Mouse (Mus musculus) adrenal gland (tissue): ENCODE measurements at regions not wholly inside any gene's neighbourhood (a gene's known extent, or its start where the extent isn't known, plus 50 kb on each side); places are given as distances from the start of the nearest gene placed in this dataset.

Source experiments
- intact Hi-C: fragments of 180-260 bp; cut with DNase I; formaldehyde crosslinking; loops from one replicate; pipeline ENCODE4 v1.15.1; 2025

GRCm38 (mm10) chr10:21446641-21447040 is 69.5 kb downstream of the Aldh8a1 start:
- intact Hi-C loops = no loop called here

DNA sequence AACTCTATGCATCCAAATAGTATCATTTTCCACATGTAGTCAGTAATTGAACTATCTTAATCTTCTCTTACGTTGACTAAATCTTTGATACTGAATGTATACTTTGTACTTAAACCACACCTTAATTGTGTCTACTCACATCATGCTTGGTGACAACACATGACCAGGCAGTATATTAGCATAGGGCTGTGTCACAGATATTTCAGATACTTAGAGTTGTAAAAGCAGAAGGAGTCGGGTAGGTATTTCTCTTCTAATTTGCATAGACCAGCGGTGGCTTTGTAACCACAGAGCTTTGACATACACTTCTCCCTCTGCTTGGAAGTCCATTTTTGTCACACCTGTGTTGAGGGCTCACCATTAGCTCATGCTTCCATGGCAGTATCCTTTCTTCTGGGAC is 71.0 kb downstream of the Aldh8a1 start:
- intact Hi-C loops = no loop called here

GRCm38 (mm10) chr10:21448942-21449341 is 71.9 kb downstream of the Aldh8a1 start:
- intact Hi-C loops = no loop called here

GRCm38 (mm10) chr10:21452611-21453010 is 75.5 kb downstream of the Aldh8a1 start:
- intact Hi-C loops = no loop called here

- intact Hi-C loops = no loop called here
These were observed 76.4 kb downstream of the Aldh8a1 start for GRCm38 (mm10) chr10:21453527-21453926.

DNA sequence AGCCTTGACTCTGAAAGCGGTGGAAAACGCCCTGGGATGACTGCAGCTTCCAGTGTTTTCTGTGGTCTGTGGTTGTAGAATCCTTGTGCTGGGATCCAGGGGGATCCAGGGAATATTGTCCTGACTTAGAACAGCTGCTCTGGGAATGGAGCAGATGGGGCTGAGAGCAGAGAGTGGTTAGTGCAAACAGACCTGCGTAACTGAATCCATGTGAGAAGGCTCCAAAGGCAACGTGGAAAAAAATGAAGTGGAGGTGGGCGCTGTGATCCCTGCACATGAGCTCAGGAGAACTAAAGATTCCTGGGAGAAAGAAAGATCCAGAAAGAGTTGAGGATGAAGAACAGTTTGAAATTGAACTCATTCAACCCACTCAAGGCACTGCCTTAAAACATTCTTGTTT is 77.1 kb downstream of the Aldh8a1 start:
- intact Hi-C loops = no loop called here

DNA sequence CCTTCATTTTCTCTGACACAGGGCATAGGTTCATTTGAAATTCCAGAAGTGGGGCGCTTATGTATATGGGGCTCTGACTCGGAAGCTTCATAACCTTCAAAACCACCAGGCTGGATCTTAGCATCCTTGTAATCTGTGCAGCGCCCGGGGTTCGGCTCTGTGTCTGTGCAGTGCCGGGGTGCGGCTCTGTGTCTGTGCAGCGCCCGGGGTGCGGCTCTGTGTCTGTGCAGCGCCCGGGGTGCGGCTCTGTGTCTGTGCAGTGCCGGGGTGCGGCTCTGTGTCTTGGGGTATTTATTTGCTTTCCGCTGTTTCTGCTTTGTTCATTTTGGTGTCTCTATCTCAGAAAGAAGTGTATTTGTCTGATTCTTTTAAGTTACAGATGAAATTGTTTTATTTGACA is 77.7 kb downstream of the Aldh8a1 start:
- intact Hi-C loops = no loop called here

GRCm38 (mm10) chr10:21455863-21456262 is 78.8 kb downstream of the Aldh8a1 start:
- intact Hi-C loops = no loop called here

- intact Hi-C loops = no loop called here
These were observed 79.3 kb downstream of the Aldh8a1 start for GRCm38 (mm10) chr10:21456359-21456758.

DNA sequence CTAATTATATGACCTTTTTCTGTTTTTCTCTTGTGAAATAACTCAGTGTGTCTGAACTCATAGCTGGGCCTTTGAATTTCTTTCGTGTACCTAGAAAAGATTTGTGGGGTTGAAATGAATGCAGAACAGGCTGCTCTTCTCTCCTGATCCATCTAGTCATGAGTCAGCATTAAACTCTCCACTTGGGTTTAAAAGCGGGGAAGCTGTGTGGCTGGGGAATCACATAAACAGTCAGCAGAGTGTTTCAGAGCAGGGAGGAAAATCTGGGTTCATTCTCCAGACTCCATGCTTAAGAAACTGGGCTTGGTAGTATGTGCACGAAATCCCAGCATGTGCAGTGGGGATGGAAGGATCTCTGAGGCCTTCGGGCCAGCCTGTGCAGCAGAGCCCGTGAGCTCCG is 79.9 kb downstream of the Aldh8a1 start:
- intact Hi-C loops = no loop called here

GRCm38 (mm10) chr10:21458608-21459007 is 81.5 kb downstream of the Aldh8a1 start:
- intact Hi-C loops = no loop called here

GRCm38 (mm10) chr10:21460062-21460461 is 83.0 kb downstream of the Aldh8a1 start:
- intact Hi-C loops = loop anchor here (5.0 kb wide), 1 partner anchor 38 kb away; no protein-coding TSS in a partner anchor

GRCm38 (mm10) chr10:21462915-21463314 is 85.8 kb downstream of the Aldh8a1 start:
- intact Hi-C loops = loop anchor here (5.0 kb wide), 1 partner anchor 41 kb away; no protein-coding TSS in a partner anchor

DNA sequence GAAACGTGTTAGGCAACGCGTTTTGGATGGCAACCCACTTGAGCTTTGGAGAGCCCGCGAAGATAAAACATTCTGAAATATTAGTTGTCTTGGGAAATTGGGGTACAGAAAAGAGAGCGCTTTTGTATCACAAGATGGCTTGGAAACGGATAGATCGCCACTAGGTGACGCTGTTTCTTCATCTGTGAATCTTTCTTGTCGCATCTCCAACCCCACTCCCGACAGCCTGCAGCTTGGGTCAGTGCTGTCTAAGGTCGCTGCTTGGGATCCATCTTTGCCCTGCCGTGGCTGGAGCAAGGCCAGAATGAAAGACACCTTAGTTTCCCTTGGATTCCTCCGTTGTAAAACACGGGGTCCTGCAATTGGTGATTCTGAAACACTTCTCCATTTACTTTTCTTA is 88.3 kb downstream of the Aldh8a1 start:
- intact Hi-C loops = loop anchor here (1.0 to 5.0 kb wide), 3 partner anchors 83 to 542 kb away; no protein-coding TSS in a partner anchor

DNA sequence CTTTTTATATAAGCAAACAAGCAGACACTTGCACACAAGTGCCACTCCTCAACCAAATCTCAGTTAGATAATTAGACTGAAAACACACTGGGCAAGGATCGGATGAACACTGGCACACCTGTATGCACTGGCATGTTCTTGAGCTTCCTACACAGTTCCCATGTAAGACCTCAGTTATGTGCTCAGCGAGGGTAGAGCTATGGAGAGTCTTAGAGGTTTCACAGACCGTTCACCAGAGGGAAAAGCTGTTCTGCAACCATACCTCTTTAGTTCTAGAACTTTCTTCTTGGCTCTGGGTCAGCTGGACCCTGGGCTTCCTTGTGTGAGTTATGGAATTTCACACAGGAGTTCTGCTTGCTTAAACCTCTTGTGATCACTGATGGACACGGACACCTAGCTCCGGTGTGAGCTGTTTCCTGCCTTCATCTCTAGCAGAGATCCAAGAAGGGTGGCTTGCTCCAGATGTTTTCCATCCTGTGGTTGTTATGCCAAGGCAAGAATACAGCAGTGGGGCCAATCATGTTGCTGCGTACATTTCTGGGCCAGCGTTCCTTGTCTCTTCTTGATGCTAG is 88.8 kb downstream of the Aldh8a1 start:
- intact Hi-C loops = loop anchor here (1.0 to 5.0 kb wide), 3 partner anchors 83 to 541 kb away; no protein-coding TSS in a partner anchor

DNA sequence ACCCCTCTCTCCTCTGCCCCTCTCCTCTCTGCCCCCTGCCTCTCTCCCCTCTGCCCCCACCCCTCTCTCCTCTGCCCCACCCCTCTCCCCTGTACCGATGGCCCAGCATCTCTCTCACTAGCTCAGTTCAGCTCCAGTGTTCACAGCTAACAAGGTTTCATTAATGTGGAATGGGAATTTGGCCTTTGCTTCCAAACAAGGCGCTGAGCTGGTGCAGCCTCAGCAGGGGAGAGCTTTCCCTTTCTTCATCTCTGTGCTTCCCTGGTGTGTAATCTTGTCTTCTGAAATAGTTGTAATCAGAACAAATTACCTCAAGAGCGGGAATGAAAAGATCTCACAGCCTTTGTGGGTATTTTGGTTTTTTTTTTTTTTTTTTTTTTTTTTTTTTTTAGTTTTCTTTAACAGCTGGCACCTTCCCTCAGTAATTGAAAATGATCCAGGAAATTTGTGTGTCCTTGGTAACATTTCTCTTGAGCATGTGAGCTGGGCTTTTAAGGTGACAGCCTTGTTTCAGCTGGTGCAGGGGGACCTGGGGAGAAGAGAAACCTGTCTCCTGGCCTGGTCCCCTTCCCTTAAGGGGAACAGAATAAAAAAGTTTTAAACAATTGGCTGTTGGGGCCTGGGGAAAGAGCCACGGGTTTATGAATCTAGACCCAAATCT is 90.5 kb downstream of the Aldh8a1 start:
- intact Hi-C loops = loop anchor here (5.0 kb wide), 1 partner anchor 135 kb away; no protein-coding TSS in a partner anchor

DNA sequence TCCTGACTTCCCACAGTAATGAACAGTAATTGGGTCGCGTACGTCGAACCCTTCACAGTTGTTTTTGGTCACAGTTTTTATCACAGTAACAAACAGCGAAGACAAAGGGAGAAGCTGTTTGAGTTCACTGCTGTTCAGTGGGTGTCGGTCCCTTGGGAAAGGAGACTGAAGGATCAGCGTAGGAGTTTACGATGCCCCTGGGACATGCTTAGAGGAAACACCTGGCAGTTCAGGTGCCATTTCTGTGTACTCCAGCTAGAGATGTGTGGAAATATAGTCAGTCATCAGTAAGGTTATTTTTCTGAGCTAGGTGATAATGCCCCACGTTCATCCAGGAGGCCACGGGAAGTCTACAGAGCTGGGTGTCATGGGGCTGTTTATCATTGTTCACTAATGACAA is 91.3 kb downstream of the Aldh8a1 start:
- intact Hi-C loops = loop anchor here (5.0 kb wide), 1 partner anchor 134 kb away; no protein-coding TSS in a partner anchor

DNA sequence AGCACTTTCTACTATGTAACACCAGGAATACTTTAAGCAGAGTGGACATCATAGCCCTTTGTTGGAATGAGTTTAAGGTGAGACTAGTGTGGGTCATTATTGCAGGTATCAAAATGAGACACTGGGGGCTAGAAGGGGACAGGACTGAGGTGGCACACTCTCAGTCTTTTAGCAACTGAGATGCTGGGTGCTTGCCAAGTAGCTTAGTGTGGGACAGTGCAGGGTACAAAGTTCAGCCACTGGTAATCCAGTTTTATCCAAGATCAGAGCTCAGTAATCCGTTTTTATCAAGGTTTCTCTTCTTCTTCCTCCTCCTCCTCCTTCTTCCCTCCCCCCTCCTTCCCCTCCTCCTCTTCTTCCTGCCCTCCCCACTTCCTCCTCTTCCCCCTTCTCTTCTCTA is 92.9 kb downstream of the Aldh8a1 start:
- intact Hi-C loops = loop anchor here (5.0 kb wide), 1 partner anchor 132 kb away; no protein-coding TSS in a partner anchor

GRCm38 (mm10) chr10:21470589-21470988 is 93.5 kb downstream of the Aldh8a1 start:
- intact Hi-C loops = no loop called here

DNA sequence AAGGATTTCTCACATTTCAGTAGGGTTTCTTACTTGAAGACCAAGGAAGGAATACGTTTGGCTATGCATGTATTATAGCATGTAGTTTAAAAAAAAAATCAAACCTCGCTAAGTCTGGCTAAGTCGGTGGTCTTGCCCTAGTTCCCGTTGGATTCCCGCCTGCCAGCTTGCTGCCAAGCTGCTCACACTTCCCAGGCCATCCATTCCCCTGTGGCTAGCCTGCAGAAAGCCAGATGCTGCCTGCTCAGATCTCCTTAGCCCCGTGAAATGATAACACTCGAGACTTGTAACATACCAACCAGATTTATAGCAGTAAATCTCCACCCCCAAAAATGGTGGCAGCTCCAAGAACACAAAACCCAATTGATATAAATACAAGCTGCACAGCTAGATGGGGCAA is 97.2 kb downstream of the Aldh8a1 start:
- intact Hi-C loops = no loop called here

DNA sequence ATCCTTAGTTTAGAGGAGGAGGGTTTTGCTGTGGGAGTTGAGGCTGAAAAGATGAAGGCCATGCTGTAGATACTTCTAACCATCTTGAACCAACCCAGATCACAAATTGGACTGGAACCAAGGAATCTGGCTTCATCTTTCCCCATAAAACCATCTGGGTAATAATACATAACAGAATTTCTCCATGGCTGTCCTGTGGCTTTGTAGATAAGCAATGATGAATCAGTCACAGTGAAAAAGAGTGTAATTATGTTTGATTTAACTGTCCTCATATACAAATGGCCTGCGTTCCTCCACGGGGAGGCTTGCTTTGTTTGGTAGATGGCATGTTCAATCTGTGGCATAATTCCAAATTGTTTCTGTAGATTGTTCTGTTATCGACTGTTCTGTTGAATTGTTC is 100.9 kb downstream of the Aldh8a1 start:
- intact Hi-C loops = no loop called here

GRCm38 (mm10) chr10:21479403-21479802 is 102.3 kb downstream of the Aldh8a1 start:
- intact Hi-C loops = no loop called here

DNA sequence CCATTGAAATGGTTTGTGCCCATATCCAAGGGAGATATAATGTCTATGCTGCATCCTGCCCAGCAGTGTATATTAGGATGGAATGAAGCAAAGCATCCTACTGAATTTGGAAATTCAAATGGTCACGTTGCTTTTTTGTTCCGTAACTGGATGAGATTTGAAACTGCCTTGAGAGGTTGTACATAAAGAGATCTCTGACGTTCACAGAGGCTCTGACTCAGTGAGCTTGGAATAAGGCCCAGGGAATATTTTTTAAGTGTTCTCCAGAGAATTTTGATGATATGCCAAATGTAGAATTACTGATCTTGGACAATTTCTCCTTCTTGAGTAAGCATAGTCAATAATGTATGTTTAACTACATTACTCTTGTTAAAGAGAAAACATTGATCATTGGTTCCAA is 104.2 kb downstream of the Aldh8a1 start:
- intact Hi-C loops = no loop called here
